Mouse (Mus musculus): ENCODE results near the gene Odf2.

Gene Odf2

GRCm38 (mm10) chr2:29940073-29940472 lies 51.1 kb downstream of the Odf2 start:
- peak; percentile 30 to 63 for DNase-seq

- DNase-seq: no peak
These were observed 51.8 kb downstream of the Odf2 start for GRCm38 (mm10) chr2:29940826-29941225.

DNA sequence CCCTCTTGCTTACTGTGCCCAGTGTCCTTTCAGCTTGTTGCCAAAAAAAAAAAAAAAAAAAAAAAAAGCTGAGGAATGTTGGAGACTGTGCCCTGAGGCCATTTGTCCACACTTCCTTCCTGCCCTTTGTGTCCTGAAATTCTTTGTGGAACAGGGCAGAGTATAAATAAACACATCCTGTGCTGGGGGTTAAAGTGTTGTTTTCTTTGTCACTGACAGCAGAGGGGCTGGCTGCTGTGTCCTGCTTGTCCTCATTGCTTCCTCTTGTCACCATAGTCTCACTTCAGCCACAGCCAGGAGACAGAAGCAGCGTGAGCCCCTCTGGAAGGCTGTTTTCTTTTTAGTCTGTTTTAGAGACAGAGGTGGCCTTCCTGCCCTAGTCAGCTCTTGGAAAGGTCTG lies 55.7 kb downstream of the Odf2 start:
- DNase-seq: peak; percentile 65 to 87

DNA sequence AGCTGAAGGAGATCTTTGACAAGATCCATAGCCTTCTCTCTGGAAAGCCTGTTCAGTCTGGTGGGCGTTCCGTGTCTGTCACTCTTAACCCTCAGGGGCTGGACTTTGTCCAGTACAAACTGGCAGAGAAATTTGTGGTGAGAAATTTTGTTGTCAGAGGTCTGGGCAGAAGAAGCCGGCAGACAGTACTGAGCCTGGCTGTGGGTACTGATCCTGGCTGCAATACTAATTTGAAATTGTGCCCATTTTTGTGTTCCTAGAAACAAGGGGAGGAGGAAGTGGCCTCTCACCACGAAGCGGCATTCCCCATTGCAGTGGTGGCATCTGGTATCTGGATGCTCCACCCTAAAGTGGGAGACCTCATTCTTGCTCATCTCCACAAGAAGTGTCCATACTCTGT lies 59.9 kb downstream of the Odf2 start:
- peak in 1 of 2 experiments; percentile 23 for DNase-seq

DNA sequence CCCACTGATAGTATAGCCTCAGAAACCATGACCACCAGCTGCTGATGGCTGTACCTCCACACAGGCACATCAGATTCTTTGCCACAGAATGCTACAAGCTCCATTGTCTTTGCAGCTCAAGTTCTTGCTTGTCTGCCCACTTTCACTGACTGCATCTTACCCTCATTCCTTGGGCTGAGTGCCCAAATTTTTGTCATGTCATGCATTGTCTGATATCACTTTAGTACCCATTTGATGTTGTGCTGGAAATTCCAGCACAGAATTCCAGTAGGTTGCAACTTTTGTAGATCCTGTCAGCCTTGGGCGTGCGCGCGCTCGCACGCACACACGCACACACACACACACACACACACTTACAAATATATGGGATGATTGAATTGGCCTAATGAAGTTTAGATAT lies 72.2 kb downstream of the Odf2 start:
- no peak for DNase-seq

GRCm38 (mm10) chr2:29964354-29965249 lies 75.6 kb downstream of the Odf2 start:
- DNase-seq: peak; percentile 63 to 88

- peak; percentile 96 to 98 for DNase-seq
These were observed 76.3 kb downstream of the Odf2 start, which contains the start of gene Sptan1 for GRCm38 (mm10) chr2:29965250-29965843. Gene Sptan1 (plus strand): TSS chr2:29965560.

- peak; percentile 29 to 62 for DNase-seq
These were observed 76.9 kb downstream of the Odf2 start for GRCm38 (mm10) chr2:29965906-29966305.

GRCm38 (mm10) chr2:29966826-29967225 lies 77.8 kb downstream of the Odf2 start:
- no peak for DNase-seq

DNA sequence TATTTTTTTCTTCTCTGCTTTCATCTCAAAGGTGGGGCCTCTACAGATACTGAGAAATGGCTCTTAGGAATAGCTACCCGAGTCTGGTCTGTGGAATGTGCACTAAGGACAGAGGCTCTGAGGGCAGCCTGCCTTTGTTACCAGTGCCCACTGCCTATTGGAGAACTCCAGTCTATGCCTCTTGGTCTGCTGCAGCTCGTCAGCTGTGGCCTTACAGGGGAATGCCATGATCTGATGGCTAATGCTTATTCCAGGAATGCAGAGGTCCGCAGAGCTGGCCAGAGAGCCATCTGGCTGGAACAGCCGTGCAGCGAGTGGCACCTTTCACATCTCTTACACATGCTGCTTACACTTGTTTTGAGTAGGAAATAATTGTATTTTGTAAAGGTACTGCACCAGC lies 78.7 kb downstream of the Odf2 start:
- DNase-seq: peak; percentile 33 to 39

- peak; percentile 50 to 80 for DNase-seq
These were observed 79.6 kb downstream of the Odf2 start for GRCm38 (mm10) chr2:29968638-29969037.

DNA sequence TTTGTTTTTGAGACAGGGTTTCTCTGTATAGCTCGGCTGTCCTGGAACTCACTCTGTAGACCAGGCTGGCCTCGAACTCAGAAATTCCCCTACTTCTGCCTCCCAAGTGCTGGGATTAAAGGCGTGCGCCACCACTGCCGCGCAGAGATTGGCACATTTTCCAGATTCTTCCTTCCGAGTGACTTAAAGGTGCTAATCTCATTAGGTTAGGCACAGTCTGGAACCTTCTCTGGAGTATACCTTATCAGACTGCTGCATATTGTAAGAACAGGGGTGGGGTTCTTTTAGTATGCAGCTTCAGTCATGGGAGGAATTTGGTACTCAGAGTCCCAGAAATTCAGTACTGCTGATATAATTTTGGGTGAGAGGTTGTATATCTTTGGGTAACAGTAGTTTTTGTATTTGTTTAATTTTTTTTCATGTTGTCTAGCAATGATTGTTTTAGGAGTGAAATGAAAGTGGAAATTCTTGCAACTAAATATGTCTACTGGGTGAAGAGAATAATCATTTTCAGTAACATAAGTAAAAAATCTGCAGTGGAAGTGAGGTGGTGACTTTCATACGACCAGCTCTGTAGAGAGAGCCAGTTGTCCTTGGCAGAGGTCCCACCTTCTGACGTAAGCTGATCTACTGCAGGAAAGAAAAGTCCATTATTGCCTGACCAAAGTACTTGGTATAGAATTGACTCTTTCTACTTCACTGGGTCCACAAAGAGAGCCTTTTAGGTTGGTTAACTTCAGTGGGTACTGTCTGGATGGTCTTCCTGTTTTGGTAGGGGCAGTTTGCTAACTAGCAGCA lies 83.0 kb downstream of the Odf2 start:
- peak; percentile 92 for DNase-seq

DNA sequence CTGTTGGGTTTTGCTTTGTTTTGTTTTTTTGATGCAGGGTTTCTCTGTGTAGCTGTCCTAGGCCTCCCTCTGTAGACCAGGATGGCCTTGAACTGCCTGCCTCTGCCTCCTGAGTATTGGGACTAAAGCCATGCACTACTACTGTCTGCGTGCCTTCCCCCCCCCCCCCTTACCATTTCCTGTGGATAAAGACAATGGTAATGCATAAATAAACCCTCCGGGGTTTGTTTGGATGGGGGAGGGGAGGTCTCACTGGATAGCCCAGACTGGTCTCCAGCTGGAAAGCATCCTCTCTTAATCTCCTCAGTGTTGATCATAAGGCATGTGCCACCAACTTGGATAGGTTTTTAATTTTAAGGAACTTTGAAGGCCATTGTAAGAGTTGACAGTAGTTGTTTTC lies 84.5 kb downstream of the Odf2 start:
- peak in 1 of 2 experiments; percentile 31 for DNase-seq

DNA sequence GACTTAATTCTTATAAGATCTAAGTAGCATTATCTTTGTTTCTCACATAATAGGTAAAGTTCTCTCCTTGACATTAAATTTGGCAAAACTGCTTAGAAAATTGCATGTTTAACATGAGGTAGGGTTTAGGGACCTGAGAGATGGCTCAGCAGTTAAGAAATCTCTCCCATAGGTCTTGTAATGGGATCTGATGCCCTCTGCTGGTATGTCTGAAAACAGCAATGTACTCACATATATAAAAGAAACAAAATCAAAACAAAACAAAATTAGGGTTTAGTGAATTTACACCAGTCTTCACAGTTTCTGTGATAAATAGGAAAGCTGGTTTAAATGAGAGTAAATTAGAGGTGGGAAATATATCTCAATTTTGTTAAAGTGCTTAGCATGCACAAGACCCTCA lies 88.3 kb downstream of the Odf2 start:
- DNase-seq: peak; percentile 60 to 68

DNA sequence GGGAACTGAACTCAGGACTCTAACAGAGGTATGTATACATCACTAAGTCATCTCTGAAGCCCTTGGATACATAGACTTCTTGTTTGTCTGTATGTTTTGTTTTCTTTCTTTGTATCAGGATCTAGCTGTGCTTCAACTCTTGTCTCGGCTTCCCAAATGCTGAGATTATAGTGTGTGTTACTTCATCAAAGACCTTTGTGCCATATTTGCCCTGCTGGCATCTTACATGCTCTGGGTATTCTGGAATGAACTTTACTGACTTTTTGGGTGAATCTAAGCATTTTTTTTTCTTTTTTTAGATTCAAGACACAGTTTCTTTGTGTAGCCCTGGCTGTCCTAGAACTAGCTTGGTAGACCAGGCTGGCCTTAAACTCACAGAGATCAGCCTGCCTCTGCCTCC lies 91.6 kb downstream of the Odf2 start:
- DNase-seq: no peak

Measured in kidney, postnatal 36 days (tissue).